Mouse (Mus musculus): ENCODE results near the gene Kcnq4.

Gene Kcnq4

DNA sequence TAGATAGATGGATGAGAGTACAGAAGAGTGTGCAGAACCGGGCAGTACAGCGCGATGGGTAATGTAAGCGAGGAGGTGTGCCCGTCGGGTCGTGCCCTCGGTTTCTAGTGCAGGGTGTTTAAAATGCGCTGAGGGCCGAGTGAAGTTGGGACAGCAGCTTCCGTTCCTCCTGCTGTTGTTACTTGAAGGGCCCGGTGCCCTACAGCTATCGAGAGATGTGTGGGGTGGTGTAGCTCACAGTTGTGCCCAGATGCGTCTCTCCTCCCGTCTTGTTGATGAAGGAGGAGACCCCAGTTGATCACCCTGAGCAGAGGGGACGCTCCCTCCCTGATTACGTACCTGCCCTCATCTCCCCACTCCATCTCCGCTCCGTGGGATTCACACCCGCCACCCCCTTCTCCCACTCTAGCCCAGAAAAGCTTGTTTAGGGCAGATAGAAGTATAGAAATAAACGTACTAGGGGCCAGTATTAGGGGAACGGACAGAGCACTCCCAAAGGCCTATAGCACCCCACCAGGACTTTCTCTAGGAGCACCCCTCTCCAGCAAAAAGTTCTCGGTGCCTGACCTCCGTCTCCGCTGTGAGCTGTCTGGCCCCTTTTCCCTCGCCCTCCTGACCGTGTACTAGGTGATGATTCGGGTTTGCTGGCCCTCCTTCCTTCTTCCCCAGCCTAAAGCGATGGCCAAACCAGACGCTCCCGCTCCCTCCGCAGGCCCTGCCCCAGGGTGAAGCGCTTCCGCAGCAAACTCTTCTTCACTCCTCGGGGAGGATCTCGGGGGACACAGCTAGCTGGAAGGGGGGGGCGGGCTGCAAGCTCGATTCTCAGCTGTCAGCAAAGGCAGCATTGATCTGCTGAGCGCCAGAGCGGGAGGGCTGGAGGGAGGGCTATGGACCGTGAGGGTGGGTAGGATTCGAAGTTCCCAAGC, at the start of gene Kcnq4:
TSS of gene Kcnq4 (minus strand) at position 672 of the 926 bp plus-strand sequence.
- no peak for DNase-seq (ENCODE audit: low spot score in 2 of 2)

DNA sequence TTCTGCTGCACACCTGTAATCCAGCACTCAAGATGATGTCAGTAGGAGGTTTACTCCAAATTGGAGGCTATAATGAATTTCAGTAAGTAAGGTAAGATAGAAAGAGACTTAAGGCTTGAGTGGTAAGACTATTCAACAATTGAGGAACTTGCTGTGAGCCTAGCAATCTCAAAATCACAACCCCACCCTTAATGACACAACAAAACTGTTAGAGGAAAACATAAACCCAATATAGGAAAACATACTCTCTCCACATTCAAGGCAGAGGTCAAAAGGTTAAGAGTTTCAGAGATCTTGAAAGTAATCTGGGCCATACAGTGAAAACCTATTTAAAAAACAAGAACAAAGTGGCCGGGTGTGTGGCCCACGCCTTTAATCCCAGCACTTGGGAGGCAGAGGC, 48.3 kb upstream of the Kcnq4 start:
- DNase-seq (ENCODE audit: low spot score in 2 of 2), result no peak

DNA sequence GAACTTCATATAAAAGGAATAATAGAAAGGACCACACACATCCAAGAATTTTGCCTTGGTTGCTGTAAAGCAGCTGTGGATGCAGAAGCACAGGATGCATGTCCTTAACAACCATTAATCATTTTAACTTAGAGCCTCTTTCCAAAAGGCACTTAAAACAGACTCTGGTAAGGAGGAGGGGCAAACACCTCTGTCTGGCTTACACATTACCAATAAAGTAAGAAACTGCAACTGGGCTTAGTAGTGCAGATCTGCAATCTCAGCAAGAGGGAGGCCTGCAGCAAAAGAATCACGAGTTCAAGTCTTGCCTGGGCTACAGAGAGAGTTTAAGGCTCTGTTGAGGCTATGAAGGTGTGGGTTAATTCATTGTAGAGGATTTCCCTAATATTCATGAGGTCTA, 47.2 kb upstream of the Kcnq4 start:
- no peak for DNase-seq (ENCODE audit: low spot score in 2 of 2)

DNA sequence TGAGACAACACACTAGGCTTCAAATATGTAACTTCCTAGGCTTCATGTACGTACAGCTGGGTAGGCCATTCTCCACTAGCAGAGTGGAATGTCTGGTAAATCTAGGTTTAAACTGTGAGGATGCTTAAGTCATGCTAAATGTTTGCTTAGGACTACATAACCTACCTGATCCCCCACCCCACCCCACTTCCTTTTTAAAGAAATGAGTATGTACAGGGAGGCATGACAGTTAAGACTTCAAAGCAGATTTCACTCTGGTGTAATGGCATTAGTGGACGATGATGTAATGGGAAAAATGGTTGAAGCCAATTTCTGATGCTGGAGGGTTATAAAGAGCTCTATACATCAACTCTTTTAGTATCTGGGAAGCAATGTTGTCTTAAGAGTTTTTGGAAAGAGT, 44.5 kb upstream of the Kcnq4 start:
- no peak for DNase-seq (ENCODE audit: low spot score in 2 of 2)

DNA sequence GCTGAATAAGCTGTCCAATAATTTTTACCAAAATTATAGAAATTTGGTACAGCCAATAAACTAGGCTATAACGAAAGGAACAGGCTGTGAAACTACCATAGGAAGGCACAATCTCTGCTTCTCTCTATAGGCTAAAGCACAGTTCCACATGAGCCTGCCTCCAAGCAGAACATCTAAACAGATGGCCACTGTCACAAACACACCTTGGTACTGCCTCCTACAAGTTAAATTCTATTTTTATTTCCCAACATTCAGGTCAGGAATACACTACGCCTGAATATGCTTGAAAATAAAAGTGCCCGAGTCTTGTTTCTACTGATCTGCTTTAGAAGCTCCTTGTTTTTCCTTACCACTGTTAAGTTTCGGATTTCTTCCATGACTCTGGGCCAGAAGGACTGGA, 41.6 kb upstream of the Kcnq4 start:
- no peak for DNase-seq (ENCODE audit: low spot score in 2 of 2)

DNA sequence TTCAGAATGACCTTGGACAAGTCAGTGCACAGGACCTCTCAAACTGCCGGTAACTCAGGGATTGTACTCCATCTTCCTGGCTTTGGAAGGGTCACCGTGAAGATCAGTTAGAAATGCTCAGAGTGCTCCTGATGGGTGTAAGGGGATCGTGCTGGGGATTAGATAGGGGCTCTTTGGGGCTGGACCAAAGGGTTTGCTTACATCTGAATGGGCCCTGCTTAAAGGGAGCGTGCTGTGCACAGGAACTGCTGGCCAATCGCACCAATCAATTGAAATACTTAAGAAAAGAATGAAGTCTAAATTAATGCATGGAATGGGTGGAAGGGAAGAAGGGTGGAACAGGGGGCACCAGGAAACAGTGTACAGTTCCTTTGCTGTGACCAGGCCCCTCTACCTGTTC, 7.4 kb upstream of the Kcnq4 start:
- DNase-seq (ENCODE audit: low spot score in 2 of 2), result no peak

DNA sequence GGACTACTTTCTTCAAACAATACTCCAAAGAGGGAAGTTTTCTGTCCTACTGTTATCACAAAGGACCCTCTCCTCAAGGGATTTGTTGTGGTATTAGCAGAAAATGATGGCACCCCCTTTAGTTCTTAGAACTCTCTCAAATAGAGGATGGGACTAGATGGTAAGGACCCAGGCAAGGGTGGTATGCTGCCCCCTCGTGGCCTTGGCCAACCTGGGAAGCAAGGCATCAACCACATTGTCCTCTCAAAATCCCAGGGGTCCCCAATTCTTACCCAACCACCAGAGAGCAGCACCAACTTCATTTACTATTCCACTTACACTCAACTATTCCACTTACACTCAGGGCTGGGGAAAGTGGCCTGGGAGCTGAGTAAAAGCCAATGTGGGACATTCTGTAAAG, 6.9 kb upstream of the Kcnq4 start:
- peak; percentile 65 to 67 for DNase-seq (ENCODE audit: low spot score in 2 of 2)

DNA sequence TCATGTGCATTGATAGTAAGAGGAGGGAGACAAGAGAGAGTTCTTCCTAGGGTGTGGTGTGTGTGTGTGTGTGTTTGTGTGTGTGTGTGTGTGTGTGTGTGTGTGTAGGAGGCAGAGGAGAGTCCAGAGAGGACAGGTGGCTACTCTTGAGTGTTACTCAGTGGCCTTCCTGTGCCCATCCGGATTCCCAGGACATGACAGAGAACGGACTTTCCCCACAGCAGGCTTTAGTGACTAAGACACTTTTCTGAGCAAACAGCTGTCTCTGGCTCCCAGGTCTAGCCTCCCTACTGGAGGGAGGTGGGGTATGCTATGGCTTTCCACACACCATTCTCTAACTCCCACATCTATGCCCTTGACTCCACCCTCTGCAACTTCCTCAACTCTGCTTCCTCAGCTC, 1.2 kb upstream of the Kcnq4 start:
- no peak for DNase-seq (ENCODE audit: low spot score in 2 of 2)

DNA sequence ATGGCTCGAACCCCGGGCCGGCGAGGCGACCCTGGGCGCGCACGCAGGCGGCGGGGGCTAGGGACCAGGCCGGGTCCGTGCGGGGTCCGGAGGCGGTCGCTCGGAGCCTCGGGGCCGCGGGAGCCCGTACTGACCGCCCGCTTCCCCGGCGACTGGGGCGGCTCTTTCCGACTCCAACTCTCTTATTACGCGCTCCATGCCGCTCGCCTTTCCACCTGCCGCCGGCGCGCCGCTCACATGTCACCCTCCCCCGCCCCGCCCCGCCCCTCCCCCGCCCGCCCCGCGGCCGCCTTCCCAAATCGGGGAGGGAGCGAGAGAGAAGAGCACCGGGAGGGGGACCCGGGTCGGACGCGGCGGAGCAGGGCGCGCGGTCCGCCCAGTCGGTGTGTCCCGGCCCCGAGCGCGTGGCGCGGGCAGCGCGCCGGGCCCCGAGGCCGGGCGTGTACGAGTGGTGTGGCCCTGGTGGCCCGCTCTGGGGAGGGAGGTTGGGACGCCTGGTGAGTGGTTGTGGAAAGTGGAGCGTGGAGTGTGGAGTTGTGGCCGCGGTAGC, 1.1 kb downstream of the Kcnq4 start:
- no peak for DNase-seq (ENCODE audit: low spot score in 2 of 2)

DNA sequence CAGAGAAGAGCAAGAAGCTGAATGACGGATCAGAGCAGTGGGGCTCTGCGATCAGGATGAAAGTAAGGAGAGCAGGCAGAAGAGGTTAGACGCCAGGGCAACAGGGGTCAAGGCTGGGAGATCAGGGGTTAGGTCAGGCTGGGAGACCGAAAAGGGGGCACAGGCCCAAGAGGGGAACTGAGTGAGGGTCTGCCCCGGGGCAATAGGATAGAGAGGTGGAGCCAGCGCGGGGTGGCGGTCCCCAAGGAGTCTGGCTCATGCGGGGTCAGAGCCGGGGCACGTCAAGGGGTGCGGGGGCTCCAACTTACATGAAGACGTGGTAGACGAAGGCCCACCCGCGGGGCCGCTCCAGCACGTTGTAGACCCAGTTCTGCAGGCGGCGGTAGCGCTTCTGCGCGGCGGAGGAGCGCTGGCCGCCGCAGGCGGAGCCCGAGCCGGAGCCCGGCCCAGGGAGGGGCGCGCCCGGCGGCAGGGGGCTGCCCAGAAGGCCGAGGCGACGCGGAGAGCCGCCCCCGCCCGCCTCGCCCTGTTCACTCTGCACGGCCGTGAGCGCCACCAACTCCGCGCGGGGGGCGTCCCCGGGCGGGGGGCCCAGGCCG, 1.8 kb downstream of the Kcnq4 start:
- no peak for DNase-seq (ENCODE audit: low spot score in 2 of 2)

DNA sequence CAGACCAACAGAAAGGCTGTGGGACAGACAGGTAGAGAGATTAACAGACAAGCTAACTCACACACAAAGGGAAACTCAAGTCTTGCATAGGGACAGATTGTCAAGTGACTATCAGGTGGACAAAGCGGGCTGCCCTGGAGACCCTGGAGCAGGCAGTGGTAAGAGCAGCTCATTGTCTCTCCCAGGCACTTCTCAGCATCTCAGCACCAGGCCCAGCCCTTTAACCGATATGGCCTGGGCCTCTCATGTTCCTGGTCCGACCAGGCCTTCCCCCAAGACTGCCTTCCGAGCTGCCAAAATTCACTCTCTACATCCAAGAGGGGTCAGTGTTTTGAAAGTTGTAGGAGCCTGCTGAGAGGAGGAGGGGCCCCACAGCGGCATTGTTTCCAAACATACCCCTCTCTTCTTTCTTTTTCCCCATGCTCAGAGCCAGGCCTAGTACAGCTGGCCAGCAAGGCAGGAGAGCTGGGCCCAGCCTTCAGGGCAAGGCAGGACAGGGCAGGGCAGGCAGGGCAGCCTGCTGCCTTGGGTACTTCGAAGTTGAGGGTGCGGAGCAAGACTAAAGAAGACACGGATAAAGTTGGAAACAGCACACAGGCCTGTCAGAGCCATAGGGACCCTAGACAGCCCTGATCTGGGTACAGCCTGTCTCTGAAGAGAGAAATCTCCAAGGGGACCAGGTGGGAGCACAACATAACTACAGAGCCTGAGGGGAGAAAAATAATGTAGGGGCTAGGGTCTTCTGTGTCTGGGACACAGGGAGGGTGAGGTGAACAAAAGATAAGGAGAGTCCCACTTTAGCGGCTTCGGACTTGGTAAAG, 2.5 kb downstream of the Kcnq4 start:
- DNase-seq (ENCODE audit: low spot score in 2 of 2), result no peak

DNA sequence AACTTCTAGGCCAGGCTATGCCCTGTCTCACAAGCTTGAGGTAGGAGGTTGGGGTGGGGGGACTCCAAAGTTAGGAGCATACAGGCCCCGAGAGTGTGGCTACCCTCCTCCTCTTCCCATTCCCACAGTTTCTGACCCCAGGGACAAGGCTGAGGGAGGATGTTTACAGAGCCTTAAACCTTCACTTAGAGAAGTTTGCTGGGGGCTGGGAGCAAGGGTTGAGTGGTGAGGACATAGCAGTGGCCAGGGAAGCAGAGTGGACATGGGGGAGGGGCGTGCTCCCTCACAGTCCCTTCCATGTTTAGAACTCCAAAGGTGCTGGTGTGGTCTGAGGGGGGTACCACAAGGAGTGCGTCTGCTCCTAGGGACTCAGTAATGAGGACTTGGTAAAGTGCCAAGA, 4.8 kb downstream of the Kcnq4 start:
- no peak for DNase-seq (ENCODE audit: low spot score in 2 of 2)

DNA sequence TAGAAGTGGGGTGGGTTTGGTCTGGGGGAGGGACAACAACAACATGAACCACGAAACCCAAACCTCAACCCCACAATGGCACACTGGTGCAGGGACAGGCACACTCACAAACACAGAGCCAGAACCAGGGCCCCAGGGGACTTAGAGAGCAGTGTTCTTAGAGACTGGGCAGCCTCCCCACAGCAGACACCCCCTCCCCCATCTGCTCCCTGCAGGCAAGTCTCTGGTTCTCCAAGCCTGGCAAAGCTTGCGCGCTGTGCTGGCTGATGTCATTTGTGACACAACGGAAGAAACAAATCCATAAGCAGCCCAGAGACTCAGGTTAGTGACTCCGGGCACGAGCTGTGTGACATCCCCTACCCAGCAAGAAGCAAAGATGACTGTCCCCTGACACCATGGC, 7.1 kb downstream of the Kcnq4 start:
- no peak for DNase-seq (ENCODE audit: low spot score in 2 of 2)

DNA sequence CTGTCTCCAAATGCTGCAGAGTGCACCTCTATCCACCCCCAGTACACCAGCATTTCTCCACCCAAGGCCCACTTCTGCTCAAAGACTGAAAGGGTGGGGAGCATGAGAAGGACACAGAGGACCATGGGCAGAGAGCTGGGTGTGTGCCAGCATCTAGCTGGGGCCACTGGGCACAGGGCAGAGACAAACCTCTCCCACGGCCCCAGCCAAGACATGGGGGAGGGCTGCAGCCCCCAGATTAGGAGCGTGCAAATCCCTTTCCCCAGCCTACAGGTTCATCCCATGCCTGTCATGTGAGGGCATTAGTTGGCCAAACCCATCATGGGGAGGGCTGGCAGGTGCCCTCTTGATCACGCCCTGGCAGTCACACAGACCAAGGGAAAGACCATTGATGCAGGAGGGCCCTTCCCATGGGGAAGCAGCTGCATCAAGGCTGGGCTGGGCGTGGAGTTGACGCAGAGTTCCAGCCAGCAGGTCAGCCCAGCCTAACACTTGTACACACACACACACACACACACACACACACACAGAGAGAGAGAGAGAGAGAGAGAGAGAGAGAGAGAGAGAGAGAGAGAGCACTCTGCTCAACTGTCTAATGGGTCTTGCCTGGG, 14.3 kb downstream of the Kcnq4 start:
- DNase-seq (ENCODE audit: low spot score in 2 of 2), result no peak

DNA sequence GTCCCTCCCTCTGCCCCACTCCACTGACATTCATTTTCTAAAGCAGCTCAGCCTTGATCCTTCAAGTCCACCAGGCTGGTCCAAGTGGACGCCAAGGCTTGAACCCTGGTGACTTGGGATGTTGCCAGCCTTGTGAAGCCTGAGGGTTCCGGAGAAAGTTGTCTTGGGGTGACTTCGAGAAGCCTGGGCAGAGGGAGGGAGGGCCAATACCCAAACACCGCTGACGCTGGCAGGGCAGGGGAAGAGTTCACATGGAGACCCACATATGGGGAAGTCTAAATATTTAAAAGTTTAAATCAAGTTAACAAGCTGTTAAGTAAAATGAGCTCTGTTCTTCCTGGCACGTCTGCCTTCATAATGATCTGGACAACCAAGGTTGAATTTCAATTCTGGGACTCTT, 15.7 kb downstream of the Kcnq4 start:
- no peak for DNase-seq (ENCODE audit: low spot score in 2 of 2)

DNA sequence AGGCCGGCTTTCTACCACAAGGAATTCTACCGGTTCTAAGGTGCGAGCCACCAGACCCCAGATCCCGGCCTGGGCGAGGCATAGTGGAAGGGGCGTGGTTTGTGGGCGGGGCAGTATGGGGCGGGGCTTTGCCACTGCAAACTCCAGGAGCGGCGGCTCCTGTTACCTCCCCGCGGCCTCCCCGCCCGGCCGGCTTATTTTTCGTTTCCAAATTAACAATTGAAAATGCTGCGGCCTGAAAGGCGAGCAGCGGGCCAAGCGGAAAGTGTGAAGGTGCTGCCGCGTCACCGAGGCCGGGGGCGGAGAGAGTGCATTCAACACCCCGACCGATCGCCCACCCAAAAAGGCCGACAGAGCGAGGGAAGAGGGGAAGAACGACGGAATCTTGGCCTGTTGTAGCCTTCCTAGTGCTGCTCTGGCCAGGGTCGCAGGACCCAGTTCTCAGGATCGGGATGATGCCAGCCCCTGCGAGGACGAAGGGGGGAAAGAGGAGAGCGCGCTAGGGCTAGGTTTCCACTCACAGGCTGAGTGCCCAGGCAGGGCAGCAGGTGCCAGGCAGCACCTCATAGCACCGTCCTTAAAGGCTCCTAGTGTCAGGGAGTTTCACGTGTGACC, 17.3 kb downstream of the Kcnq4 start:
- DNase-seq (ENCODE audit: low spot score in 2 of 2), result peak in 1 of 2 experiments; percentile 23

DNA sequence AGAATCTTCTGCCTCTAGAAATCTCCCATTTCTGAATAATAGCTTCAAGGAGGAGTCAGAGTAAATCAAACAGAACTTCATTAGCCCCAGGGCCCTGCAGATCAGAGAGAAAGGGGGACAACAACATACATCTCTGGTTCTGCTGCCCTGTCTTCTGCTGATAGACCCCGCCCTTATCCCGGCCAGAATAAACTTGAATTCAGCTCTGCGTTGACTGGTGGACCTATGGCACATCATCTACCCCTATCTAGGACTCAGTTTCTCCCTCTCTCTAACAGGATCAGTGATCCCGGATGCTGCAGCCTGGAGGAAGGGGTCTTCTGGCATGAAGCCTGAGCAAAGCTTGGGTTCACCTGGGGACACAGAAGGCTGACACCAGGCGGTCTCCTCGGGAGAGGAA, 17.8 kb downstream of the Kcnq4 start:
- no peak for DNase-seq (ENCODE audit: low spot score in 2 of 2)

DNA sequence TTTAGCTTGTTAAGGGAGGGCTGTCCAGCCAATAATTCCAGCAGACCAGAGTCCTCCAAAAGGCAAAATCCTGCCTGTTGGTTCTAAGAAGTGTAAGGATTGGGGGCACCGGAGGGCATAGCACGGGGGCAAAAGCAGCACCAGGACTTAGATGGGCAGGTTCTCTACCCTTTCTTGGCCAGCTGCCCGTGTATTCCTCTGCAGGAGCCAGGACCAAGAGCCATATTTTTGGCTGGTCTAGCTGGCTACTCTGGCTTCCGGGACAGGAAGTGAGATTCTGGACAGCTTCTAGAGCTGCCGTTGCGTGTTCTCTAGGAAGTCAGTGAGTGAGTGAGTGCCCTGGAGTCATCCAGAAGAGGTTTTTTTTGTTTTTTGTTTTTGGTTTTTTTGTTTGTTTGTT, 18.3 kb downstream of the Kcnq4 start:
- DNase-seq (ENCODE audit: low spot score in 2 of 2), result no peak

DNA sequence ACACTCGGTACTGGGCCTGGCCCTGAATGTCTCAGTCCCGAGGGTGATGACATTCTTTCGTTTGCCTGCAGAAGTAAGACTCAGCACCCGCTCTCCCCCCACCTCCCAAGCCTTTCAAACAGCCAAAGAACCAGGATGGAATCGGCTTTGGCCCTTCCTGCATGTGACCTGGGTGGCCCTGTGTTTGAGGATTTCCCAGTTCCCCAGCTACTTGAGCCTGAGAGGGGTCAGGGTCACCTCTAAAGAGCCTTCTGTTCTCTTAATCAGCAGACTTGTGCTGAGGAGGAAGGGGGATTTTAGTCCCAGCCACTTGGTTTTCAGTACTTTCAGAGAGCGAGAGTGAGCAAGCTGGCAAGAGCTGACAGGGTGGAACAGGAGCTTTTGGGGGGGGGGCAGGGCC, 19.0 kb downstream of the Kcnq4 start:
- DNase-seq (ENCODE audit: low spot score in 2 of 2), result no peak

DNA sequence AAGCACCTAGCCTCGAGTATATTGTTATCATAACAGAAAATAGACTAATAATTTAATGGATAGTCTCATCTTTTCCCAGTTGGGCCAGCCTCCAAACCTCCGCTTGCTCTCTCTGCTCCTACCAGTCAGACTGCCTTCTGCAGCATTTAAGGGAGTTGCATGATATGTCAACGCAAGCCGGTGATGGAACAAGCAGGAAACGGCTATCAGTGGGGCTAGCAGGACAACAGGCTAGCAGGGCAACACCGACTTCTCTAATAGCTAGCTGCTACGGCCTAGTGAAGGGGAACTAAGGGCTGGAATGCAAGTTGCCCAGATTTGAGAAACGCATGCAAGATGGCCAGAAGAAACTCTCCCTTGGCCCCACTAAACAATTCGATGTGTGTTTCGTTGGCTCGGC, 20.6 kb downstream of the Kcnq4 start:
- DNase-seq (ENCODE audit: low spot score in 2 of 2), result no peak

DNA sequence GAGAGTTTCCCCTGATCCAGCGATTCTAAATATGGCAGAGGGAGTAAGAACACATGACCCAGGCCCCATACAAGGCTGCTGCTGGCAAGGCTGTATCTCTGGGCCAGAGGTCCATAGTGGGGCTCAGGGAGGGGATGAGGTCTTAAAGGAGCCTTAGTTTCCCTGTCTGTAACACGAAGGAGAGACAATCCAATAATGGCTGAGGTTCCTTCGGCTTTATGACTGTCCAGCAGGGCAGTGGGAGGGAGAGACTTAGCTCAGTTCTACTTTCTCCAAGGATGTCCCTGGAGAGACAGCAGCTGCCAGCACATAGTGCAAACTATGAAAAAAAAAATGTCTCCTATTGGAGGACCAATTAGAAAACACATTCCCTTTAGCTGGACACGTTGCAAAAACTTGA, 22.2 kb downstream of the Kcnq4 start:
- no peak for DNase-seq (ENCODE audit: low spot score in 2 of 2)

Measured in frontal cortex, postnatal 25 days (tissue).